Mouse (Mus musculus): ENCODE data around the gene Slc22a20.
A peak's percentile ranks its signal among the peaks of the same experiment; 100 is the strongest.

The Slc22a20 gene

DNA sequence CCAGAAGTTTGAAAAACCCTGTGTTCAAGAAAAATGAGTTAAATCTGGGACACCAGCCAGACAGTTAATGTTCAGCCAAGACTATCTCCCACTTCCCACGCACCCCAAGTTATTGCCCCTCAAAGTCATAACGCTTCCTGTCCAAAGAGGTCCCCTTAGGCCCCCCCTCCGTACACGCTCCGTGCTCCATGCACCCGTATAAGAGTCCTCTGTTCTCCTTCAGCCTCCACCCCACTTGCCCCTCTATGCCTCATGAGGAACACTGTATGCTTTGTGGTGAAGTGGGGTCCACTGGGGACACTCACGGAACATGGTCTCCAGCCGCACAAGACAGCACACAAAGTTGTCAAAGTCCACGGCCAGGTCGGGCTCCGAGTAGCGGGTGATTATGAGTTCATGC lies 4.1 kb upstream of the Slc22a20 start:
- no peak for DNase-seq (ENCODE audit: low spot score in 2 of 2)

DNA sequence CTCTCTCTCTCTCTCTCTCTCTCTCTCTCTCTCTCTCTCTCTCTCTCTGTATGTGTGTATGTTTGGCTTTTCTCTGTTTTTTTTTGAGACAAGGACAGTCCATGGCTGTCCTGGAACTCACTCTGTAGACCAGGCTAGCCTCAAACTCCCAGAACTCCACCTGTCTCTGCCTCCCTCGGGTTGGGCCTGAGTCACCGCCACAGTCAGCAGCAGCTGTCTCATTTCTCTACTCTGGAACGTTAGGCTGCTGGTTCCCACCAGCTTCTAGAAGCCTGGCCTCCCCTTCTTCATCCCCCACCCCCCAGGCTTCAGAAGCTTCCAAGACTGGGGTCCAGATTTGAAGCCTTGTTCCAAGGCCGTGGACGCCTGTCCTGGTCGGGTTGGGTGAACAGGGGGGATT lies 3.6 kb upstream of the Slc22a20 start:
- DNase-seq (ENCODE audit: low spot score in 2 of 2), result no peak

DNA sequence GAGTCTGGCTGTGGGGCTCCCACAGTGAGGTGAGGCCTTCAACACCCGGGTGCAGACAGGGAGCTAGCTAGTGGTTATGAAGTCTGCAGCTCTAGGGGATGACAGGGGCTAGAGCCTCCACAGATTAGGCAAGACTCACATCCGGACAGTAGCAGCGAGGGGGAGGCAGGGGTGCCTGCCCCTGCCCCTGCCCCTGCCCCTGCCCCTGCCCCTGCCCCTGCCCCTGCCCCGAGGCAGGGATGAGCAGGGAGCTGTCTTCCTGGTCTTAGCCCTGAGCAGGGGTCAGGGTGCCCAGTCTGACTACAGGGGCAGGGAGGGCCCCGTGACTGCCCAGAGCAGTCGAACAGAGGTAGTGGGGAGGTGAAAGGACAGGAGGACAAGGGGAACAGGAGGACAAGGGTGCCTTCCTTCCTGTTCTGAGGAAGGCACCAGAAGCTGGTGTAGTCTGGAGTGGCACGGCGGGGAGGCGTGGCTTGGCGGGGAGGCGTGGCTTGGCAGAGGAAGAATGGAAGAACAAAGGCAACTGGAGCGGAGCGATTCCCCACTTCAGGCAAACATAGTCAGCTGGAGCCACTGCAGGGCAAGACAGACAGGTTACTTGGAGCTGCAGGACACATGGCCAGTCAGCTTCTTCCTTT lies 3.0 kb upstream of the Slc22a20 start:
- peak; percentile 62 to 77 for DNase-seq (ENCODE audit: low spot score in 2 of 2)

DNA sequence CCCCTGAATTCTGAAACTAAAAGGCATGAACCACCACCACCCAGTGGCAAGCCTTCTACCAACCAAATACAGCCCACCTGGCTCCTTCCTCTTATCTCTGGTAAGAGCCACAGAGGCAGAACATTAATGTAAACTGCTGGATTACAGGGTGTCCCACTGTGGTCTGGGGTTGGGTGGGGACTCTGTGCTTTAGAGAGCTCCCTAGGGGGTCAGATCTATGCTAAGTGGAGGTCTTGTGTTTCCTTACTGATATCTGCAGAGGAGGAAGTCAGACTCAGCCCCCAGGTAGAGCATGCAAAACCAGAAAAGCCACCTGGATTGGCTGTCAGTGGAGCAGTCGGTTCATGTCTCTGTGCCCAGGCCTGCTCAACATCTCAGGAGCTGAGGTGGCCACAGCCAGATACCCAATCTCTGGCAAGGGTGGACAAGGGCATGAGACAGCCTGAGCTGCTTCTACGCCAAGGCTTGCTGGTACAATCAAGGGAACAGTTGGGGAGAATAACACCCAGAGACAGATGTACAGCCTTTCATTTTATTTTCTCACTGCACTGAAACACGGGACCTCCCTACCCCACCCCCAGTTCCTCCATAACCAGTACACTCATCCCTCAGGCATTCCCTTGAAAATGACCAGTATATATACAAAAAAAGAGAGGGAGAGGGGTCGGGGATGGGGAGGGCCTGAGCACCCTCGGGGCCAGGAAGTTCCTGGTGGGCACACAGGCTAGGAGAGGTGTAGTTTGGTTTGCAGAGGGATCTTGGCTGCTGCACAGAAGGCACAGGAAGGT lies 2.3 kb upstream of the Slc22a20 start:
- no peak for DNase-seq (ENCODE audit: low spot score in 2 of 2)

DNA sequence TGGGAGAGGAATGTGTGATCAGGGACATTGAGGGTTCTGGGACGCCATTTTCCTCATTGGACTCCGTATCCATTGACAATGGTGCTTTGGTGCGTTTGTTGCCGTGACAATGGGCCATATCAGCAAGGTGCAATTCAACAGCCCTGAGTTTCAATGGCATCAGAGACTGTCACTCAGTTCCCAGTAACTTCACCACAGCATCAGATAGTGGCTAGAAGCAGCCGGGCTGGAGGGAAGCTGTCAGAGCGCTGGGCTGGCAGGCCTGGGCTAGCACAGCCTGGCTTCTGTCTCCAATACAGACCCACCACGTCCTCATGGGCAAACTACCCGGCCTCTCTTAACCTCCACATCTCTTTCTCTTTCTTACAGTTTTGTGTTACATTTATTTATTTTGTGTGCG lies 5.5 kb downstream of the Slc22a20 start:
- no peak for DNase-seq (ENCODE audit: low spot score in 2 of 2)

DNA sequence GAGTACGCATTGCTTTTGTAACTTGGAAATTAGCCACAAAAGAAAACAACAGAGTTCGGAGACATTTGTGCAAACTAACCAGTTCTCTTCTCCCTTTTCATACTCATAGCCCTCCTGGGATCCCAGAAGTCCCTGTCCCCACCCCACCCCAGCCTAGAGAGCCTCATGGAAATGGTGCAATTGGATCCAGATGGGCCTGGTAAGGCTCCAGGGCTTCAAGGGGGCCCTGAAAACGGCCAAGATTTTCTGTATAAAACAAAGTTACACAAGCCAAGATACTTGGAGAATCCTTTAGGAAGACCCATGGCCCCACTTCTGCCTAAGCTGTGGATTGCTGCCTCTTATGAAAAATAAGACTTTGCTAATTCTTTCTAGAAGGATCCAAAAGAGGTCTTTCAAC lies 8.2 kb downstream of the Slc22a20 start:
- no peak for DNase-seq (ENCODE audit: low spot score in 2 of 2)

DNA sequence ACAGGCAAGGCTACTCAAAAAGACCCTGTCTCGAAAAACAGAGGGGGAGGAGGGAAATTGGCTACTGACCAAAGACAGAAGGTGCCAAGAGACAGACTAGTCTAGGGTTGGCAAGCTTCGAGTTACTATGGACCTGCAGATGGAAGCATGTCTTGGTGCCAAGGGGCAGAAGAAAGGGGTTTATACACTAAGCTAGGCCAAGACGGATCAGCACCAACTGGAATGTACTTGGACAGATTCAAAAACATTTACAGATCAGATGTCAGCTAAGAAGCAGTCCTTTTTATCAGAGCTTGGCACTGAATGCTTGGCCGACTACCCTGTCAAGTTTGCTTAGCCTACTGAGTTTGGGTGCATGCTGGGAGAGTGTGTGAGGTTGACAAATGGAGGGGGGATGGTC lies 10.3 kb downstream of the Slc22a20 start:
- peak; percentile 81 to 89 for DNase-seq (ENCODE audit: low spot score in 2 of 2)

DNA sequence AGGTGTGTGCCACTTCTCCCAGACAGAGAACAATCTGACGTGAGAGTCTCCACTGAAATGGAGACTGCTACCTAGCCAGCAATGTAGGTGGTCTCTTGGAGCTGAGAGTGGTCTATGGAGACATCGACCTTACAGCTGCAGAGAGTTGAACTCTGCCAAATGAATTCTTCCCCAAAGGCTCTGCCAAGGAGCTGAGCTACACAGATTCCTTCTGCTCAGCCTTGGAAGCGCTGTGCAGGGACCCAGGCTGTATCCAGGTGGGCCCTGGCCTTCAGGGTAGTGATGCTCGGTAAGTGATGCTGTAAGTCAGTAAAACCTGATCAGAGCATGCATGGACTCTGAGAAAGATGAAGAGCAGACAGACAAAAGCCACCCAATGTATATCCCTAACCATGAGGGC lies 10.8 kb downstream of the Slc22a20 start:
- DNase-seq (ENCODE audit: low spot score in 2 of 2), result no peak

DNA sequence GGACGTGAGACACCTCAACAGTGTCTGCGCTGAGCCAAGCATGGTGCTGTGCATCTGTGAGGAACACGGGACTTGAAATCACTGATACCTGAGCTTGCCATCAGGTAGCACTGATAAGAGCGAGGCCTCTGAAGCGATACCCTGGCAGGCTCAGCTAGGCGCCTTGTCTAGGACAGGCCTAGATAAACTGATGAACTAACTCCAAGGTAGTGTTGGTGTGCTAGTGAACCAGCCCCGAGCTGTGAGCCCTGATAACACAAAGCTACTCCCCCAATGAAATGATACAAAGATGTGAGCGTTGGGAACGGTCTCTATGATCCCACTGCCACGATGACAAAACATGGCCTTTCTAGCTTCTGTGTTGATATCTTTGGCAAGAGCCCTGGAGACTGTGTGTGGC lies 18.3 kb downstream of the Slc22a20 start:
- no peak for DNase-seq (ENCODE audit: low spot score in 2 of 2)

DNA sequence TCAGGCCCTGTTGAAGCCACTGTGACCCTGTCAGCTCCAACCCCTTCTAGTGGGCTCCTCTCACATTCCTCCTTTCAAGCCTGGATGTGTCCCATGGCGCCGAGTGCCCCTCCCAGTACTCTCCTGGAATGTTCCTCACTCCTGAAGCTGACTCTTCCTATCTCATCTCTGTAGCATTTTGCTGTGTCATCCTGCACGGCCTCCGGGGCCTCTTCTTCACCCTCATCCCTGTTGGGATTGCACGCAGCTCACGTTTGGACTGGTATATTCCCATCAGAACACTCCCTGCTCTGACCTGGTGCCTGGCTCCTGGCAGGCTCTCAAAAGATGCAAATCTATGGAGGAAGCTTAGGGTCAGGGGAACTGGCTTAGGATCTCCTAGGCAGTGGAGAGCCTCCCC lies 19.2 kb downstream of the Slc22a20 start:
- DNase-seq (ENCODE audit: low spot score in 2 of 2), result no peak

DNA sequence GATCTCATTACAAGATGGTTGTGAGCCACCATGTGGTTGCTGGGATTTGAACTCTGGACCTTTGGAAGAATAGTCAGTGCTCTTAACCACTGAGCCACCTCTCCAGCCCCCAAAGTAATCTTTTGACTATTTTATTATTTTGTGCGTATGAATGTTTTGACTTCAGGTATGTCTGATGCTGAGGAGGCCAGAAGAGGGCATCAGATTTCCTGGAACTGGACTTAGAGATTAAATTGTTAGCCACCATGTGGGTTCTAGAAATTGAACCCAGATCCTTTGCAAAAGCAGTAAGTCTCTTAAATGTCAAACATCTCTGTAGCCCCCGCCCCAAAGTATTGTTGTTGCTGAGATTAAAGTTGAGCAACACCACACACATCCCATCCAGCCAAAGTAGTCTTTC lies 20.0 kb downstream of the Slc22a20 start:
- DNase-seq (ENCODE audit: low spot score in 2 of 2), result no peak

DNA sequence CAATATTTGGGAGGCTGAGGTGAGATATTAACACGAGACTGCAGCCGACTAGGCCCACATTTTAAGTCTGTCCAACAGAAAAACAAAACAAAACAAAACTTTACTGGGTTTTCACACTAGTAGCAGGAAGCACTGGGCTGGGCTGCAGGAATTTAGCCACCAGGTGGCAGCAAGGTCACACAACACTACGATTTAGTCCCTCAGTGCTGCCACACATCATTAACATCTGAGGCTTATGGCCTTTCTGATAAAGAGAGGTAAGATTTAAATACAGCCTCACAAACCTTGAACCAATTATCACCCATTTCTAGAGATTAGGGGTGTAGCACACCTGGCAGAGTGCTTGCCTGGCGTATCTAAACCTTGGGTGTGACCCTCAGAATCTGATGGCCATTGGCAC lies 20.7 kb downstream of the Slc22a20 start:
- DNase-seq (ENCODE audit: low spot score in 2 of 2), result peak; percentile 76 to 82

DNA sequence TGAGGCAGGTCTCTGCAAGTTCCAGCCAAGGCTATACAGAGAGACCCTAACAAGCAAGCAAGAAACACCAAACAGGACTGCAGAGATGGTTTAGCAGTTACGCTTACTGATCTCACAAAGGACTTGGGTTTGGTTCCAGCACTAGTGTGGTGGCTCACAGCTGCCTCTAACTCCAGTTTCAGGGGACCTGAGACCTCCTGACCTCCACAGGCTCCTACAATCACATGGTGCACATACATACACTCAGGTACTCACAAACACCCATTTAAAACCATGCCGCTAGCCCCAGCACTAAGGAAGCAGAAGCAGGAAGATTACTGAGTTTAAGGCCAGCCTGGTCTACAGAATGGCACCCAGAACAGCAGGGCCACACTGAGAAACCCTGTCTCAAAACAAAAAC lies 21.1 kb downstream of the Slc22a20 start:
- no peak for DNase-seq (ENCODE audit: low spot score in 2 of 2)

DNA sequence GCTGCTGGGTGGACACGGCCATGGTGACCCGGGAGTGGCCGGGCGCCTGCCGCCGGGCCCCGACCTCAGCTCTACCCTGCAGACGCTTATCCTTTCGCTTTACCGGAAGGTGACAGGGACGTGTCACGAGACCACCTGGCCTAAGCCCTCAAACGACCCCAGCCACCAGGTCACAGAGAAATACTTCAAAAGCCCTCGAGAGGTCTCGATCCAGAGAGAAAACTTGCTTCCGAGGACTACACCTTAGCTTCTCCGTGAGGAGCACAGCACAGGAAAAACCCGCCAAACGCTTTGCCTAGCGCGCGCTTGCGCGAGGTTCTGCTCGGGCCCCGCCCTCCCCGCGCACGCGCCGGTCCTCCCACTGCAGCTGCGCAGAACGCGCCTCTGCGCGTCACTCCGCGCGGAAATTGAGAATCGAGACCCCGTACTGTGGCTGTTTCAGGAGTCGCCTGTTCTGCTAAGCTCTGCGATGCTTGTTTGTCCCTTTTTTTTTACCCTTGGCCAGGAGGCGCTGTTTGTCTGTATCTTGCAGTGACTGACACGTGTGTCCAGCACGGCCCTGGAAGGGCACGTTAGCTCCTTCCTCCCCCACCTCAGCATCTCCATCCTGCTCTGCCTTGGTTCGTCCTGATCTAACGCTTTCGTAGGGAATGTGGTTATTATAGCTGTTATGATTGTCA lies 21.9 kb downstream of the Slc22a20 start, which contains the start of gene Pola2:
Gene Pola2, minus strand, starts transcription at position 320 of the 680 bp plus-strand sequence.
- DNase-seq (ENCODE audit: low spot score in 2 of 2), result peak; percentile 92 to 93

DNA sequence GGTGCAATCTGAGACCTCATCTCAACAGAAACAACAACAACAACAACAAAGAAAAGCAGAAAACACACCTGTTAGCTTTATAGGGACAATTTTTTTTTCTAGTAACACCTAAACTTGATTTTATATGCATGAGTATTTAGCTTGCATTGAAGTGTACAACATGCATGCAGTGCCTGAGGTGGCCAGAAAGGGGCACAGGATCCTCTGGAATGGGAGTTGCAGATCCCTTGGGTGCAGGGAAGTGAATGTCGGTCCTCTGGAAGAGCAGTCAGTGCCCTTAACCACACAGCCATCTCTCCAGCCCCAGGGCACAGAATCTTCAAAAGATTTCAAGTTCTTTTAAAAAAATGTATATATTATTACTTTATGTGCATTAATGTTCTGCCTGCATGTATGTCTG lies 23.3 kb downstream of the Slc22a20 start:
- no peak for DNase-seq (ENCODE audit: low spot score in 2 of 2)

DNA sequence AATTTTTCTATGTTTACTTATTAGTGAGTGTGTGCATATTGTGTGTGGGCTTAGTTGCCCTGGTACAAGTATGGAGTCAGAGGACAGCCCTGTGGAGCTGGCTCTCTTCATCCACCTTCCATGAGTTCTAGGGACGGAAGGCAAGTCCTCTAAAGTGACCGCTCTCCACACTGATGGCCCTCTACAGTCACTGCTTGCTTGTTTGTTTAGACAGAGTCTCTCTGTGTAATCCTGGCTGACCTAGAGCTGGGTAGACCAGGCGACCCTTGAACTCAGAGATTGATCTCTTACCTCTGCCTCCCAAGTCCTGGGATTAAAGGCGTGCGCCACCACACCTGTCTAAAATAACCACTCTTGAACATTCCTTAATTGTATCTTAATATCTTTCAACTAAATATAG lies 28.6 kb downstream of the Slc22a20 start:
- DNase-seq (ENCODE audit: low spot score in 2 of 2), result no peak

DNA sequence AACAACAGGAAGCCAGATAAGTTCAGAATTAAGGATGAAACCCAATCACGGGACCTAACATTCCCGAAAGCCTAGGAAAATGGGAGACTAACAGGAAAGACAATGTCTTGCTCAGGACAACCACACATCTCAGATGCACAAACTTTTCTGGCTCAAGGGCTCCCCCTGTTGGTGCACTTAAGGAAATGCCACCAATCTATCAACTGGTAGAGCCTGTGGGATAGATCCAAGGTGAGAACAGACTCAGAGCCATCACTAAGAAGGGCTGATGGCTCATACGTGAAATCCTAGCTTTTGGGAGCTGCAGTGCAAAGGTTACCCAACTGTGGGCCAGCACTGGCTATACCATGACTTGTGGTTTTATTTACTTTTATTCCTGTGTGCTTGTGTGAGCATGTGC lies 29.3 kb downstream of the Slc22a20 start:
- DNase-seq (ENCODE audit: low spot score in 2 of 2), result peak; percentile 73 to 83

DNA sequence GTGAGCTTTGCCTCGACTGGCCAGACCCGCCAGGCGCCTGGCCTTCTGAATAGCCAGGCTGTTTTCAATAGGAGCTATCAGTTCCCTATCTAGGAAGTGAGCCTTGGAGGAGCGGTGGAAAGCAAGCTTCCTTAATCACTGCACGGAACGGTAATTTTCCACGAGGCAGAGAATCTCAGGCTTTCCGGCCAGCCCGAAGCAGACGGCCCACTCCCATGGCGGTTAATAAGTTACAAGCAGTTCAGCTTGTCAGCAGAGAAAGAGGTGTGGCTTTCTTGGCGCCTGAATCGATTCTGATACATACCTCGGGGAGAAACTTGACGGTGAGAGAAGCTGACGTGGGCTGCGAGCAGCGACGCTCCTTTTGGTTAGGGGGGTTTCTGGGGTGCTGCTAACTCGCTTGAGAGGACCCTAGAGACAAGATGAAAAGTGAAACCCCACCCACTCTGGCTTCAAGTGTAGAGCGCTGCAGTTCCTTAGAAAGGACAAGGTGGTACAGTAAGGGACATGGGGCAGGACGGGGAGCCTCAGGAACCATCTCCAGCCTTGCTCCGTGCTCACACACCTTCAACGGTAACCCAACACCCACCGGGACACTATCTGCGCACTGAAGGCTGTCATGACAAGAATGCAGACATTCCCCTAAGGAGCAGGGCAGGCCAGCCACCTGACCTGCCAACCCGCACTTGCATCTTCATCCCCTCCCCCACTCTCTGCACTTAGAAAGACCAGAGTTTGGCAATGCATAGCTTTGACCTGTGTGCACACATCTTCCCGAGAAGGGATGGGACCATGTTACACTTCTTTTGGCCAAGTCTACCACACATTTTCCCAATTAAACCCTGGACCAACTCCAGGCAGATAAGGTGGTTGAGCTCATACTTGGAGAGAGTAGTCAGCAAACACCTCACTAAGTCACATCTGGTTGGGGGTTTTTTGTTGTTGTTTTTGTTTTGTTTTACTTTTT lies 30.0 kb downstream of the Slc22a20 start:
- no peak for DNase-seq (ENCODE audit: low spot score in 2 of 2)

DNA sequence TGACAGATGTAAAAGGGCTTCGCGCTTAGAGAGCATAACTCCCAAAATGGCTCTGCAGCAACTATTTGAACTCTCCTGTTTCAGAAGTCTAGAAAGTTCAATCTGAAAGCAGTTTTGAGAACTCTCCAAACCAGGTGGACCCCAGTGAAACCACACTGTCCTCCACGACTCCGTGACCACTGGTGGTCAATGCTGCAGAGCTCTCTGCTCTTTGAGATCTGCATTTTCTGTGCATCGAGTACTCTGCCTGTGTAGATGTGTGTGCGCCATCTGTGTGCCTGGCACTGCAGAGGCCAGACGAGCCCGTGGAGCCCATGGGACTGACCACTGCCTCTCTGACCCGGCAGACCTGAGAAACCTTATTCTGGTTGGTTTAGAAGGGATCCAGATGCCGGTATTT lies 31.0 kb downstream of the Slc22a20 start:
- DNase-seq (ENCODE audit: low spot score in 2 of 2), result no peak

DNA sequence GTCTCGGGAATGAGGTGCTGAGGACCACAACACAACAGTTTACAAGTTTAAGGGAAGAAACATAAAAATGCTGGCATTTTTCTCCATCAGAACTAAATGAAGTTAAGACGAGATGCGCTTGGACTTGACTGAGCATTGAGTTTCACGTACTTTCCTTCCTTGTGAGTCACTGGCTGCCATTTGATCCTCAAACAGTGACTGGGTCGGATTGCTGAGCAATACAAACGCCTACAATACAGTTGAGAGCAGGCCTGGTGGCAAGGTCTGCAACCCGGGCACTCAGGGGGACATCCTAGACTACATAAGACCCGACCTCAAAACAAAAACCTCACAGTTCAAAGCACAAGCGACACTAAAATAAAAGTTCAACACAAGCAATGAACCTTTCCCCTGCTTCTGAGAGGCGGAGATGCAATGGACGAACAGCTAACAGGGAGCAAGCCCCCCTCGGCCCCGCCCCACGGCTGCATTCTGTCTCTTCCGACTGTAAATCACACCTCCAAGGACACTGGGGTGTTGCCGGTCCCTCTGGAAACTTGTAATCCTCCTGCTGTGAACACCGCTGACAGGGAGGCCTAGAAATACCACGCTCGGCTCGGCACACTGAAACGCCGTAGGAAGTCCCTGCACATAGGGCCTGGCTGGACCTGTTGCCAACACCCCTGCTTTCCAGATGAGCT lies 31.8 kb downstream of the Slc22a20 start:
- DNase-seq (ENCODE audit: low spot score in 2 of 2), result no peak

DNA sequence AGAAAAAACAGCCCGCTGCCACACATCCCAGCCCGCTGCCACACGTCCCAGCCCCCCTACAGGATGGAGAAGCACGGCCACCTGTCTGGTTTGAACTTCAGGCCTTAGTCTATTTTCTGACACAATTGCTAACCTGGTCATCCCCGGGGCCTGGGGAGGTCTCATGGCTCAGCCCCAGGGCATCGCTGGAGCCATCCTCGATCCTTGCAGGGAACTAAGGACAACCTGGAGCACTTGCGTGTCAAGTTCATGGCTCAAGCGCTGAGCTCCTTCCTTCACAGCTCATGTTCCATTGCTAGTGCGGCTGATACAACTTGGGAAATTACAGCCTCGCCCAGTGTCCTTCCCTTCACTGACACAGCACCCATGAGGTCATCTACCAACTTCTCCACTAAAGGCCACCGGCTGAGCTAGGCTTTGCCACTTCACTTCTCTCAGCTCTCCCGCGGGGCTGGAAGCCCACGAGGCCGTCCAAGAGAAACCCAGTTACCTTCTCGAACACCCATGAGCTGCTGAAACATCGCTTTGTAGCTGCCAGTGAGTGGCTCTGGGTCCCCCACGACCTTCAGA lies 32.7 kb downstream of the Slc22a20 start:
- no peak for DNase-seq (ENCODE audit: low spot score in 2 of 2)
